Mouse (Mus musculus): ENCODE results near the gene Creg2.
"Not testable (repeated sequence)": the region's sequence is repeated elsewhere in the genome, so short reads cannot be mapped to it uniquely, and the experiment has no call there.

Creg2 gene

GRCm38 (mm10) chr1:39651241-39651548 lies at the start of gene Creg2:
TSS of gene Creg2 (minus strand) at chr1:39651474.
- DNase-seq (ENCODE audit: low read depth, low spot score): no peak

- DNase-seq (ENCODE audit: low read depth, low spot score): no peak
Observed at GRCm38 (mm10) chr1:39700599-39701273, 49.5 kb upstream of the Creg2 start.

- no peak for DNase-seq (ENCODE audit: low read depth, low spot score)
Observed at GRCm38 (mm10) chr1:39698456-39698855, 47.2 kb upstream of the Creg2 start.

GRCm38 (mm10) chr1:39695198-39695597 lies 43.9 kb upstream of the Creg2 start:
- no peak for DNase-seq (ENCODE audit: low read depth, low spot score)

- no peak for DNase-seq (ENCODE audit: low read depth, low spot score)
Observed at GRCm38 (mm10) chr1:39694756-39695155, 43.5 kb upstream of the Creg2 start.

GRCm38 (mm10) chr1:39691974-39692373 lies 40.7 kb upstream of the Creg2 start:
- no peak for DNase-seq (ENCODE audit: low read depth, low spot score)

- no peak for DNase-seq (ENCODE audit: low read depth, low spot score)
Observed at GRCm38 (mm10) chr1:39691061-39691460, 39.8 kb upstream of the Creg2 start.

GRCm38 (mm10) chr1:39688573-39688972 lies 37.3 kb upstream of the Creg2 start:
- DNase-seq (ENCODE audit: low read depth, low spot score): no peak

- peak; percentile 53 for DNase-seq (ENCODE audit: low read depth, low spot score)
Observed at GRCm38 (mm10) chr1:39687279-39687678, 36.0 kb upstream of the Creg2 start.

- DNase-seq (ENCODE audit: low read depth, low spot score): peak; percentile 94
Observed at GRCm38 (mm10) chr1:39685841-39686240, 34.6 kb upstream of the Creg2 start.

- DNase-seq (ENCODE audit: low read depth, low spot score): no peak
Observed at GRCm38 (mm10) chr1:39681638-39682037, 30.4 kb upstream of the Creg2 start.

- peak; percentile 50 for DNase-seq (ENCODE audit: low read depth, low spot score)
Observed at GRCm38 (mm10) chr1:39680546-39680945, 29.3 kb upstream of the Creg2 start.

GRCm38 (mm10) chr1:39678883-39679282 lies 27.6 kb upstream of the Creg2 start:
- no peak for DNase-seq (ENCODE audit: low read depth, low spot score)

- peak; percentile 80 for DNase-seq (ENCODE audit: low read depth, low spot score)
Observed at GRCm38 (mm10) chr1:39676221-39676876, 25.1 kb upstream of the Creg2 start.

GRCm38 (mm10) chr1:39672362-39673105 lies 21.3 kb upstream of the Creg2 start:
- no peak for DNase-seq (ENCODE audit: low read depth, low spot score)

GRCm38 (mm10) chr1:39670211-39670935 lies 19.1 kb upstream of the Creg2 start:
- no peak for DNase-seq (ENCODE audit: low read depth, low spot score)

GRCm38 (mm10) chr1:39666751-39667252 lies 15.5 kb upstream of the Creg2 start:
- DNase-seq (ENCODE audit: low read depth, low spot score): no peak

GRCm38 (mm10) chr1:39664039-39664625 lies 12.9 kb upstream of the Creg2 start:
- no peak for DNase-seq (ENCODE audit: low read depth, low spot score)

- no peak for DNase-seq (ENCODE audit: low read depth, low spot score)
Observed at GRCm38 (mm10) chr1:39663050-39663449, 11.8 kb upstream of the Creg2 start.

- peak; percentile 89 for DNase-seq (ENCODE audit: low read depth, low spot score)
Observed at GRCm38 (mm10) chr1:39656976-39657529, 5.8 kb upstream of the Creg2 start.

GRCm38 (mm10) chr1:39654901-39655300 lies 3.6 kb upstream of the Creg2 start:
- not testable (repeated sequence) for DNase-seq (ENCODE audit: low read depth, low spot score)

Data from 3T3-L1 (cell line).